Mouse (Mus musculus) embryonic facial prominence, embryonic 14.5 days (tissue): ENCODE data around the gene E030018B13Rik. TPM values are rescaled to one million over a fixed set of nuclear protein-coding genes. Genes with fewer than 3 reads are reported as not detected.

Source experiments
- ATAC-seq: fragments of 200-750 bp; cut with Nextera tagmentation; 2 replicates; pipeline ENCODE4 v1.8.0; 2017; ENCODE audit warnings: low read depth, moderate number of reproducible peaks, moderate TSS enrichment
- DNase-seq: peaks from one replicate; pipeline ENCODE4 v3.0.0-alpha.2; 2015; ENCODE audit warnings: low spot score
- H3K27ac ChIP-seq: fragments of 300-500 bp; sonication (generic); replicated peaks from 2 replicates; pipeline ENCODE4 v1.5.1; 2014; ENCODE audit warnings: low read depth, mild to moderate bottlenecking, low read length, moderate library complexity
- H3K27me3 ChIP-seq: fragments of 300-500 bp; sonication (generic); replicated peaks from 2 replicates; pipeline ENCODE4 v1.6.1; 2014; ENCODE audit warnings: low read length; ENCODE audit not compliant: control insufficient read depth, insufficient read depth
- H3K36me3 ChIP-seq: fragments of 300-500 bp; sonication (generic); 2 replicates; pipeline ENCODE4 v1.6.1; 2014; ENCODE audit warnings: low read length, mixed read lengths; ENCODE audit not compliant: control insufficient read depth, insufficient read depth
- H3K4me1 ChIP-seq: fragments of 300-500 bp; sonication (generic); 2 replicates; pipeline ENCODE4 v1.6.1; 2014; ENCODE audit warnings: antibody characterized with exemption, low read length; ENCODE audit not compliant: control insufficient read depth, insufficient read depth
- H3K4me2 ChIP-seq: fragments of 300-500 bp; sonication (generic); 2 replicates; pipeline ENCODE4 v1.6.1; 2014; ENCODE audit warnings: low read depth, mild to moderate bottlenecking, low read length, moderate library complexity, mixed read lengths
- H3K4me3 ChIP-seq: fragments of 300-500 bp; sonication (generic); 2 replicates; pipeline ENCODE4 v1.5.1; 2014; ENCODE audit warnings: low read depth, mild to moderate bottlenecking, low read length
- H3K9ac ChIP-seq: fragments of 300-500 bp; sonication (generic); 2 replicates; pipeline ENCODE4 v1.6.1; 2014; ENCODE audit warnings: low read depth, mild to moderate bottlenecking, low read length, moderate library complexity, mixed read lengths
- H3K9me3 ChIP-seq: fragments of 300-500 bp; sonication (generic); 2 replicates; pipeline ENCODE4 v1.6.1; 2016; ENCODE audit warnings: low read length; ENCODE audit not compliant: control insufficient read depth
- WGBS: fragments of 180-500 bp; shearing (Covaris S2); extraction: QIAGEN DNeasy Blood & Tissue Kit; methylation state at CpG from one replicate; pipeline ENCODE4 v1.1.7; 2014; 5-methylcytosine and 5-hydroxymethylcytosine counted together
- polyA plus RNA-seq: library from polyadenylated mRNA; unstranded; fragments of >200 nt; fragmentation: Nextera tagmentation; extraction: Ambion mirVana; gene quantifications from 2 replicates; pipeline ENCODE4 v1.2.1, GENCODE M21; 2014

Gene E030018B13Rik
- polyA plus RNA-seq: not detected in 2 replicates

- Histone ChIP-seq H3K4me3 (no peak within 1 kb of the TSS), H3K4me2 (no peak within 1 kb of the TSS), H3K27me3 (no peaks in the 10 kb centered on the region), H3K9ac (no peak within 1 kb of the TSS), H3K36me3 (no peaks in the 10 kb centered on the region), H3K9me3 (no peaks in the 10 kb centered on the region), H3K27ac (no peak within 1 kb of the TSS), H3K4me1 (peaks cover 13% of the 10 kb centered on the region)
- ATAC-seq (no peak), DNase-seq (no peak)
- WGBS: 89% methylated on average over 6 of the region's 6 CpGs
Measured at GRCm38 (mm10) chr7:63916268-63916907, at the start of gene E030018B13Rik. E030018B13Rik (plus strand) TSS chr7:63916857.

GRCm38 (mm10) chr7:63868356-63868918, 48.2 kb upstream of the E030018B13Rik start:
- Histone ChIP-seq H3K27ac (no peak overlapping the region), H3K4me2 (no peak overlapping the region), H3K9ac (no peak overlapping the region), H3K36me3 (no peaks in the 10 kb centered on the region), H3K27me3 (no peaks in the 10 kb centered on the region), H3K9me3 (no peaks in the 10 kb centered on the region), H3K4me3 (no peak overlapping the region), H3K4me1 (no peaks in the 10 kb centered on the region)
- WGBS: 61% methylated on average over 6 of the region's 6 CpGs
- DNase-seq (no peak), ATAC-seq (no peak)

GRCm38 (mm10) chr7:63871698-63872097, 45.0 kb upstream of the E030018B13Rik start:
- DNase-seq: no peak
- no peaks in the 10 kb centered on the region for H3K9me3 ChIP-seq
- H3K27me3 ChIP-seq: no peaks in the 10 kb centered on the region
- no peak overlapping the region for H3K9ac ChIP-seq
- H3K4me1 ChIP-seq: no peaks in the 10 kb centered on the region
- H3K4me3 ChIP-seq: no peak overlapping the region
- 78% methylated on average over 6 of the region's 6 CpGs for WGBS
- no peaks in the 10 kb centered on the region for H3K36me3 ChIP-seq
- H3K27ac ChIP-seq: no peak overlapping the region
- no peak for ATAC-seq
- H3K4me2 ChIP-seq: no peak overlapping the region

- ATAC-seq (no peak), DNase-seq (no peak)
- Histone ChIP-seq H3K9ac (no peak overlapping the region), H3K36me3 (no peaks in the 10 kb centered on the region), H3K4me2 (no peak overlapping the region), H3K27me3 (no peaks in the 10 kb centered on the region), H3K9me3 (no peaks in the 10 kb centered on the region), H3K4me3 (no peak overlapping the region), H3K27ac (no peak overlapping the region), H3K4me1 (no peaks in the 10 kb centered on the region; the same call in 1 of the 2 replicates)
- 48% methylated on average over 12 of the region's 12 CpGs for WGBS
Measured at GRCm38 (mm10) chr7:63873880-63874279, 42.8 kb upstream of the E030018B13Rik start.

GRCm38 (mm10) chr7:63875686-63876085, 41.0 kb upstream of the E030018B13Rik start:
- Histone ChIP-seq H3K27me3 (no peaks in the 10 kb centered on the region), H3K4me2 (no peak overlapping the region), H3K9ac (no peak overlapping the region), H3K9me3 (no peaks in the 10 kb centered on the region), H3K4me1 (no peaks in the 10 kb centered on the region; the same call in 1 of the 2 replicates), H3K36me3 (no peaks in the 10 kb centered on the region), H3K27ac (no peak overlapping the region), H3K4me3 (no peak overlapping the region)
- no peak for ATAC-seq
- no peak for DNase-seq

GRCm38 (mm10) chr7:63876640-63877039, 40.0 kb upstream of the E030018B13Rik start:
- no peak overlapping the region for H3K27ac ChIP-seq
- ATAC-seq: no peak

GRCm38 (mm10) chr7:63877610-63878009, 39.0 kb upstream of the E030018B13Rik start:
- no peak overlapping the region for H3K9ac ChIP-seq
- H3K4me2 ChIP-seq: no peak overlapping the region
- 35% methylated on average over 14 of the region's 14 CpGs for WGBS
- no peaks in the 10 kb centered on the region for H3K27me3 ChIP-seq
- H3K9me3 ChIP-seq: no peaks in the 10 kb centered on the region
- no peak for ATAC-seq
- no peak overlapping the region for H3K27ac ChIP-seq
- no peak overlapping the region for H3K4me3 ChIP-seq
- H3K4me1 ChIP-seq: no peaks in the 10 kb centered on the region; the same call in 1 of the 2 replicates
- no peak for DNase-seq
- no peaks in the 10 kb centered on the region for H3K36me3 ChIP-seq

More at GRCm38 (mm10) chr7:63876640-63877039, 40.0 kb upstream of the E030018B13Rik start:
- H3K9me3 ChIP-seq: no peaks in the 10 kb centered on the region
- 82% methylated on average over 2 of the region's 2 CpGs for WGBS
- H3K36me3 ChIP-seq: no peaks in the 10 kb centered on the region
- H3K4me2 ChIP-seq: no peak overlapping the region
- no peak overlapping the region for H3K4me3 ChIP-seq
- H3K27me3 ChIP-seq: no peaks in the 10 kb centered on the region
- H3K4me1 ChIP-seq: no peaks in the 10 kb centered on the region; the same call in 1 of the 2 replicates
- DNase-seq: no peak
- no peak overlapping the region for H3K9ac ChIP-seq

- no peak overlapping the region for H3K27ac ChIP-seq
- H3K4me3 ChIP-seq: no peak overlapping the region
- H3K9ac ChIP-seq: no peak overlapping the region
- H3K9me3 ChIP-seq: no peaks in the 10 kb centered on the region
- H3K4me2 ChIP-seq: no peak overlapping the region
- 80% methylated on average over 6 of the region's 6 CpGs for WGBS
- no peaks in the 10 kb centered on the region for H3K36me3 ChIP-seq
- no peaks in the 10 kb centered on the region for H3K27me3 ChIP-seq
- H3K4me1 ChIP-seq: no peaks in the 10 kb centered on the region; the same call in 1 of the 2 replicates
- ATAC-seq (no peak), DNase-seq (no peak)
Measured at GRCm38 (mm10) chr7:63879583-63879982, 37.1 kb upstream of the E030018B13Rik start.

- no peaks in the 10 kb centered on the region for H3K27me3 ChIP-seq
- 85% methylated on average over 7 of the region's 7 CpGs for WGBS
- no peaks in the 10 kb centered on the region; the same call in 1 of the 2 replicates for H3K4me1 ChIP-seq
- DNase-seq (no peak), ATAC-seq (no peak)
- H3K4me3 ChIP-seq: no peak overlapping the region
- no peak overlapping the region for H3K9ac ChIP-seq
- H3K36me3 ChIP-seq: no peaks in the 10 kb centered on the region
- no peak overlapping the region for H3K27ac ChIP-seq
- no peak overlapping the region for H3K4me2 ChIP-seq
- no peaks in the 10 kb centered on the region for H3K9me3 ChIP-seq
Measured at GRCm38 (mm10) chr7:63882739-63883138, 33.9 kb upstream of the E030018B13Rik start.
